Mouse (Mus musculus) lung, postnatal 10 days (tissue): ENCODE data around the gene Cklf.
"Not testable (repeated sequence)": the region's sequence is repeated elsewhere in the genome, so short reads cannot be mapped to it uniquely, and the experiment has no call there.

Experiments
- DNase-seq: peaks from one replicate; pipeline ENCODE4 v3.0.0; 2021

Cklf gene

DNA sequence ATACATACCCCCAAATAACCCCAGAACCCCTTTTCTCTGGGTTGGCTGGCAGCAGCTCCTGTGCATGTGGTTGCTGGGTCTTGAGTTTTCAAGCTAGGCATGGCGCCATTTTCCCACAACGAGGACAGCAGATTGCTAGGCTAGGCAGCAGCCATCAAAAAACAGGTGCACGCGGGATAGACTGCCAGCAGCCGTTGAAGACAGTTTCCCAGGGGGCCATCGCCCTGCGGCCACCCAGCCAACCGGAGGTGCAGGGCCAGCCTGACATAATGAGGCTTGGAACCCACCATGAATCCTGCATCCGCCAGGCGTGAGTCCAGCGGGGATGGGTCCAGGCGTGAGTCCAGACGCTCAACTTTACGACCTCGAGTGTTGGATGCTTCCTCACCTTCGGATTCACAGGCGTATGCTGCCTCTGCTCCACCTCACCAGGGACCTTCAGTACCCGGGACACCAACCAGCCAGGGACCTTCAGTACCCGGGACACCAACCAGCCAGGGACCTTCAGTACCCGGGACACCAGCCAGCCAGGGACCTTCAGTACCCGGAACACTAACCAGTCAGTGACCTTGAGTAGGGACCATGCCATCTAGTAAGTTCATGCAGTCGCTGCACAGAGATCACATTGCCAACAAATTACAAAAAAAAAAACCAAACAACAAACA, 13.7 kb downstream of the Cklf start:
- DNase-seq: not testable (repeated sequence)

DNA sequence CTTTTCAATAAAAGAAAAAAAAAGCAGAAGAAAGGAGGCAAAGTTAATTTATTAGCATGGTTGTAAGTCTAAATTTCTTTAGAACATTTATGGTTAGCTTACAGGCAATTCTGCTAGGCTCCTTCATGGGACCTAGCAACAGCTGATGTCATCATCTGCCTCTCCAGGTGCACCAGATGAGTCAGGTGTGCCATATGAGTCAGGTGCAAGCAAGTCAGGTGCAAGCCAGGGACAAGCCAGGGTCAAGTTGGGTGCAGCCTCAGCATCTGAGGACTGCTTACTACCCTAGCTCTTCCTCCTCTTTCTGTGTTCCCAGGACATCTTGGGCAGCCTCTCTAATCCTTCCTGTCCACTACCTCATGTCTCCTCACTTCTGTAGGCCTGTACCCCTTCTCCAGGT, 17.7 kb downstream of the Cklf start:
- no peak for DNase-seq

DNA sequence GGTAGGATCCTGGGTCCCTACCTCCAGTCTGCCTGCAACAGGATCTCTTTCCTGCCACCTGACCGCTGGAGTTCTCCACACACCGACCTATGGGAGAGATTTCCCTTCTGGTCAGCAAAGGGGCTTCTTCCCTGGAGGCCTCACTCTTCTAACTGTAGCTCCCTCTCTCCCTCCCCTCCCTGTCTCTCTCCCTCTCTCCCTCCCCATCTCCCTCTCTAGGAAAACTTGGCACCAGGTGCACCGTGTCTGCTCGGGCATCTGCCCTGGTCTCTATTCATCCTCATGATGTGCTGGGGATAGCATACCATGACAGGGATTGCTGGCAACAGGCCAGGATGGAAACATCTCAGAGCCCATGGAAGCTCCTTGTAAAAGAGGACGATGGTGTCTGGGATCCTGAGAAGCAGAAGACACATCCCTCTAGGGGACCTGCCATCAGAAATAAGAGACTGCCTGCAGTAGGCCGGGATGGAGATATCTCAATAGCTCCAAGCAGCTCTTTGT, 18.3 kb downstream of the Cklf start:
- DNase-seq: no peak

DNA sequence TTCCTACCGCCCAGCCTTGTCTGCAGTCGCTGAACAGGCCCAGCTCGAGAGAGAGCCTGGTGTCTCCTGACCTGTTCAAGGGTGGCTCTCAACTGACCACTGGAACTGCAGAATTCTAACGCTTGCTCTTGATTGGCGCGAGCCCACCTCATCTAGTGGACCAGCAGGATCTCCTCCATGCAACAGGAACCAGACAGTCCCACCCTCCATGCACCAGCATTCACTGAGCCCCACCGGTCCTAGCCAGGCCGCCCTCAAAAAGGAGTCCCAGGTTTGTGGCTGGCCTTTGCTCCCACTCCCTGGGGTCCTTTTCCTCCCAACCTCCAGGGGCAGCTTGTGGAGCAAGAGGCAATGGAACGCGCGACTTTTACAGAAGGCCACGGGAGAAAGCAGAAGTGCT, 42.4 kb downstream of the Cklf start, which contains the start of gene Cmtm2a:
TSS of gene Cmtm2a (minus strand) at position 101 of the 400 bp plus-strand sequence.
- DNase-seq: not testable (repeated sequence)

DNA sequence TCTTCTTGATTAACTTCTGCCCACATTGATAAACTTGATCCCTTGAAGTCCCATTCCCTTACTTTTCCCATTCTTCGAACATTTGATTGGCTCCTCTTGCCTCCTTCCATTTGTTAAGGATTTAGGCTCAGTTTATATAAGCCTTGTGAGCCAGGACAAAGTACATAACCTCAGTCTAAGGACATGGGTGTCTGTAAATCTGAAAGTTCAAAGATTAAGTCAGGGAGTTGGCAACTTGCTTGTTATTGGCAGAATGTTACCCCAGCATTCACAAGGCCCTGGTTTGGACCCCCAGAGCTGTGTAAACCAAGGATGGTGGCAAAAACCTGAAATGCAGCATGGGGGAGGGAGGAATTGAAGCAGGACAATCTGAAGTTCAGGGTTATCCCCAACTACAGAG, 43.7 kb downstream of the Cklf start:
- no peak for DNase-seq

DNA sequence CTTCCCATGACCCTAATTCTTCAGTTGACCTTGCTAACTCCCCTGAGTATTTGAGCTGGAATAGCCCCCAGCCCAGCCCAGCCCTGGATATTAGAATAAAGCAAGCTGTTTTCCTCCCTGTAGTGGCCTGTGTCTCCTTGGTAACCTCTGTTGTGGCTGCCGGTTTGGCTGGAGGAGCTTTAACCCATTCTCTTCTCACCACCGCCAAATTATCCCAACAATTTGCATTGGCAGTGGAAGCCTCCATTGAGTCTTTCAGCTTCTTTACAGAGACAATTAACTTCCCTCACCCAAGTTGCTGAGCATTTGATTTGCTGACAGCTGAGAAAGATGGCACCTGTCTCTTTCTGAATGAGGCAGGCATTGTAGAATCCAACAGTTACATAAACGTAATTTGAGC, 50.9 kb downstream of the Cklf start:
- DNase-seq: peak; percentile 5

DNA sequence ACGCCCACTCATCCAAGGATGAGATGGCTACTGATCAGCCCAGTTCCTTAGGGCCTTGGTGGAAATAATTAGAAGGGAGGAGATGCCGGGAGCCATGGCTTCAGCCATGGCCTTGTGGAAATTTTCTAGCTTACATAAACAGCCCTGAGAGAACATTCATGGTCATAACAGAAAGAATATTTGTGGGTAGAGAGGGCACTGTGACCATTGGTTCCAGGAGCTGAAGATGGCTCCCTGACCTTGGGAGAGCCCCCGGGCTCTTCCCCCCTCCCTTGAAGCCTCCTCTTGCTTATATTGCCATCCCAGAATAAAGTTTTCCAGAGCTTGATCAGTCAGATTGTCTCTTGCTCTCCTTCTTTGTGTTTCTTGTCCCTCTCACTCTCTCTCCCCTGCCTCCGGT, 51.9 kb downstream of the Cklf start:
- DNase-seq: not testable (repeated sequence)

DNA sequence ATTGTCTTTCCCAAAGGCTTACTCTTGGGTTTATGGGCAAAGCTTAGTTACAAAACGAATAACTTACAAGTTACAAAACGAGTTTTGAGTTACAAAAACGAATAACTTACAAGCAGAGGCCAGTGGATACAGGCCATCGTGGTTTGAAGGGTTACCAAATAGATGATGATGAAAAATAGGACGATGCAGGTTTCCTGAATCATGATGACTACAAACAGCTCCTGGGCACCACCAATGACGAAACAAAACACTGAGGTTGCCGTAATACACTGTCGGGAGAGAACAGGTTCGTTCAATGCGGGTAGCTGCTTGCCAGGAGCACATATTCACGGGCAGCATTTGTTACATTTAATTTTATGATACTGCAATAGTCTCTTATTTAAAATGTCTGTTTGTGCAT, 54.3 kb downstream of the Cklf start:
- no peak for DNase-seq

DNA sequence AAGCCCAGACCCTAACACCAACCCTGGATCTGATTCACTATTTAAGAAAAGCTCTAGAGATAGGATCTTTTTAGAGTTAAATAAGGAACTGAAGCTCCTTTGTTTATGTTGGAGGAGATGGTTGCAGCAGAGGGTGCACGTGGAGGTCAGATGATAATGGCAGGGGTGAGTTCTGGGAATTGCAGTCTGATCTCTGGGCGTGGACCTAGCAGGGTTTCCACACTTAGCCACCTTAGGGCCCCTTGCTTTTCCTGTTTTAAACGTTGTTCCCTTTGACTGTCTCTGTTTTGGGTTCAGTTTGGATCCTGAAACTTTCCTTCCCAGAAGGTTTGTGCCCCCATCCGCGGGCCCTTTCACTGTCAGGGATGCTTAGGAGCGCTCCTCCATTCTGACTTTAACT, 57.7 kb downstream of the Cklf start:
- DNase-seq: not testable (repeated sequence)

DNA sequence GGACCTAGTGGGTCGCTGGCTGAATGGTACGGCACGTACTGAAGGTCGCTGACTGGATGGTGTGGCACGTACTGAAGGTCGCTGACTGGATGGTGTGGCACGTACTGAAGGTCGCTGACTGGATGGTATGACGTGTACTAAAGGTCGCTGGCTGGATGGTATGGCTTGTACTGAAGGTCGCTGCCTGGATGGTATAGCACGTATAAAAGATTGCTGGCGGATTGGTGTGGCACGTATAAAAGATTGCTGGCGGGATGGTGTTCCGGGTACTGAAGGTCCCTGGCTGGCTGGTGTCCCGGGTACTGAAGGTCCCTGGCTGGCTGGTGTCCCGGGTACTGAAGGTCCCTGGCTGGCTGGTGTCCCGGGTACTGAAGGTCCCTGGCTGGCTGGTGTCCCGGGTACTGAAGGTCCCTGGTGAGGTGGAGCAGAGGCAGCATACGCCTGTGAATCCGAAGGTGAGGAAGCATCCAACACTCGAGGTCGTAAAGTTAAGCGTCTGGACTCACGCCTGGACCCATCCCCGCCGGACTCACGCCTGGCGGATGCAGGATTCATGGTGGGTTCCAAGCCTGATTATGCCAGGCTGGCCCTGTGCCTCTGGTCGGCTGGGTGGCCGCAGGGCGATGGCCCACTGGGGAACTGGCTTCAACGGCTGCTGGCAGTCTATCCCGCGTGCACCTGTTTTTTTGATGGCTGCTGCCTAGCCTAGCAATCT, 58.9 kb downstream of the Cklf start, which contains the start of the genes Gm45711 and Cmtm1:
TSS of gene Gm45711 (minus strand) at position 641 of the 715 bp plus-strand sequence.
TSS of gene Cmtm1 (minus strand) at position 705 of the 715 bp plus-strand sequence.
- not testable (repeated sequence) for DNase-seq

DNA sequence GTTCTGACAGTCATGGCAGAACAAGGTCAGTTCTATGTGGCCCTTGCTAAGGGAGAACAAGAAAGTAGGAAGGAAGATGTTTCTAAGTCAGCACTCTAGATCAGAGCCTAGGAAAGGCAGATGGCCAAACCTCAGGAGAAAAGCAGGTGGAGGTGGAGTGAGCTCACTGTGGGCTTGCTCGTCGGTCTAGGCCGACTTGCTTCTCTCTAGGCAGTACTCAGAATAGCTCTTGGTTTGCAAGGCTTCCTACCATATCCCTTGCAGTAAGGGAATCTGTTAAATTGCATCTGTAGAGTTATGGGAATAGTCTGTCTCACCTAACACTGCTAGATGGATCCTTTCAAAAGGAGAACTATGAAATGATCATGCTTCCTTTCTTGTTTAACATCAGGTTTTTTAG, 61.4 kb downstream of the Cklf start:
- DNase-seq: not testable (repeated sequence)

DNA sequence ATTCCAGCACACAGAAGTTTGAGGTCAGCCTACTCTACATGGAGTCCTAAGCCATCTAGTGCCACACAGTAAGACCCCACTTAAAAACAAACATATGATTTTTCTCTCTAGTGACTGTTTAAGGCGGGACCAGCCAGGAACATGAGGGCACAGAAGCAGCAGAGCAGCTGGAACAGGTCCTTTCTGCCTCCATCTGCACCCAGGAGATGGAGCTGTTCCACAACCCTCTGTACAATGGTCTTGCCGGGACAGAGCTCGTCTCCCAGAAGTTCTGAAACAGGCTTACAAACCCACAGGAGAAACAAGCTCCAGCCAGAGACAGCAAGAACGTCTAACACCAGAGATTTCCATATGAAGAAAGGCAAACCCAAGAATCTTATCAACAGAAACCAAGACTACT, 62.6 kb downstream of the Cklf start:
- peak; percentile 68 for DNase-seq
